Mouse (Mus musculus): ENCODE measurements around the gene 1700123L14Rik. TPM values are rescaled to one million over a fixed set of nuclear protein-coding genes. Genes with fewer than 3 reads are reported as not detected.

Gene 1700123L14Rik
- polyA plus RNA-seq (2012), result not detected in 2 replicates

GRCm38 (mm10) chr6:96165818-96166379 is at the start of gene 1700123L14Rik:
Gene 1700123L14Rik (minus strand): TSS chr6:96166243.

Other genes starting within 250 kb of the 1700123L14Rik start
- gene Fam19a1, start 53.1 kb downstream of the 1700123L14Rik start, polyA plus RNA-seq (2012), result not detected in 2 replicates